Mouse (Mus musculus): ENCODE measurements around the gene Ppm1j. TPM values are rescaled to one million over a fixed set of nuclear protein-coding genes. Genes with fewer than 3 reads are reported as not detected.

Gene Ppm1j
- 5.3 TPM for polyA plus RNA-seq (2014; fragmentation: Illumina TruSeq; extraction: RNeasy Lipid Tissue Mini Kit (QIAGEN cat#74804); ENCODE audit: insufficient read depth, low read depth, low replicate concordance)

DNA sequence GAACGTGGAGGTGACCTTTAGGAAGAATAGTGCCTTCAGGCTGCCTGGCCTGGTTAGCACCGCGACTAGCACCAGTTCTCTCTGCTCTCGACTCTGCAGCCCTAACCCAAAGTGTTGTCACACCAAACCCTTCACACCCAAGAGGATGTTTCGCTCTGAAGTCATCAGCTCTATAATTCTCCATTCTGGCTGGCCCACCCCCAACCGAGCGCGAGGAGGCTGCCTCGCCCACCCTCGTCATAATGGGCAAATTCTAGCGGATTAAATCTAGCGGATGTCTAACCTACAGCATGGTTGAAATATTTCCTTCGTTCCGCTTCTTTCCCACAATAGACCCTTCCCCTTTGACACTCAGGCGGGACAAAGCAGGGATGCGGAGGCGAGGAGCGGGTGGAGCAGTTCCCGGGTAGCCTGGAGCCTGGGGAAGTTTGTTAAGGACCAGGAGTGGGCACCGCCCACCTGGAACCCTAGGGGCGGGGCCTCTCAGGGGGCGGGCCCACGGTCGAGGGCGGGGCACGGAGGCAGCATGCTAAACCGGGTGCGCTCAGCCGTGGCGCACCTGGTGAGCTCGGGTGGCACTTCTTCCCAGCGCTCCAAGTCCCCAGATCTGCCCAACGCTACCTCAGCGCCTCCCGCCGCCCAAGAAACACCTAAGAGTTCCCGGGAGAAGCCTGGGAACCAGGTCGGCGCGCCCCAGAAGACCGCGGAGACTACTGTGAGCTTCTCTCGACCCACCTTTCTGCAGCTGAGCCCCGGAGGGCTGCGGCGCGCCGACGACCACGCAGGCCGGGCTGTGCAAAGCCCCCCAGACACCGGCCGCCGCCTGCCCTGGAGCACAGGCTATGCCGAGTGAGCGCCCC, at the start of gene Ppm1j:
Gene Ppm1j (plus strand): TSS at position 496 of the 860 bp plus-strand sequence.

GRCm38 (mm10) chr3:104781471-104781903, 631 bp downstream of the Ppm1j start, which contains the start of gene Fam19a3:
Gene Fam19a3 (minus strand): TSS chr3:104781840.

DNA sequence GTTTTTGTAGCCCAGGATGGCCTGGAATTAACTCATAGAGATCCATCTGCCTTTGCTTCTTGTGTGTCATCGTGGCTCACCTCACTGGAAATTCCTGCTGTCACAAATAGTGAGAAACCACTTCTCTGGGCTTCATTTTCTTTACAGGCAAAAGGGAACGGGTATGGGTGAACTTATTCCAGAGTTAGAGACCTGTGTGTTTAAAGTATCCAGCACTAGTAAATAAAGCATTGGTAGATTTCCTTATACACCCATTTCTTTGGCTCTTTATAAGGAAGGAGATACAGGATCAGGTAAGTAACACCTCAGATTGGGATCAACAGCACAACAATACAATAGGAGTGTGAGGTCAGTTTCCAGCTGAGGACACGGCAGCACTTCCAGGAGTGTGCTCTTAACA, 7.2 kb downstream of the Ppm1j start, which contains the start of gene Rhoc:
Gene Rhoc (plus strand): TSS at position 301 of the 400 bp plus-strand sequence.

GRCm38 (mm10) chr3:104817991-104818748, 37.3 kb downstream of the Ppm1j start, which contains the start of gene Mov10:
Gene Mov10 (minus strand): TSS chr3:104818563.

Other genes starting within 250 kb of the Ppm1j start
- gene Slc16a1, start 142.4 kb upstream of the Ppm1j start, polyA plus RNA-seq (2014; fragmentation: Illumina TruSeq; extraction: RNeasy Lipid Tissue Mini Kit (QIAGEN cat#74804); ENCODE audit: insufficient read depth, low read depth, low replicate concordance): 13.0 TPM
- gene Fam19a3, start 784 bp downstream of the Ppm1j start, polyA plus RNA-seq (2014; fragmentation: Illumina TruSeq; extraction: RNeasy Lipid Tissue Mini Kit (QIAGEN cat#74804); ENCODE audit: insufficient read depth, low read depth, low replicate concordance): 0.08 TPM
- gene Rhoc, start 7.3 kb downstream of the Ppm1j start, polyA plus RNA-seq (2014; fragmentation: Illumina TruSeq; extraction: RNeasy Lipid Tissue Mini Kit (QIAGEN cat#74804); ENCODE audit: insufficient read depth, low read depth, low replicate concordance): 156 TPM
- 4.5 TPM for gene Mov10, start 37.5 kb downstream of the Ppm1j start, polyA plus RNA-seq (2014; fragmentation: Illumina TruSeq; extraction: RNeasy Lipid Tissue Mini Kit (QIAGEN cat#74804); ENCODE audit: insufficient read depth, low read depth, low replicate concordance)
- 14.6 TPM for gene St7l, start 82.9 kb downstream of the Ppm1j start, polyA plus RNA-seq (2014; fragmentation: Illumina TruSeq; extraction: RNeasy Lipid Tissue Mini Kit (QIAGEN cat#74804); ENCODE audit: insufficient read depth, low read depth, low replicate concordance)
- gene Capza1, start 83.4 kb downstream of the Ppm1j start, polyA plus RNA-seq (2014; fragmentation: Illumina TruSeq; extraction: RNeasy Lipid Tissue Mini Kit (QIAGEN cat#74804); ENCODE audit: insufficient read depth, low read depth, low replicate concordance): 52.8 TPM
- gene Wnt2b, start 180.9 kb downstream of the Ppm1j start, polyA plus RNA-seq (2014; fragmentation: Illumina TruSeq; extraction: RNeasy Lipid Tissue Mini Kit (QIAGEN cat#74804); ENCODE audit: insufficient read depth, low read depth, low replicate concordance): 1.5 TPM